Mouse (Mus musculus): ENCODE results near the gene Ankrd27. TPM values are rescaled to one million over a fixed set of nuclear protein-coding genes. Genes with fewer than 3 reads are reported as not detected.

The Ankrd27 gene
- polyA plus RNA-seq, 1 experiment from 2014 or later, result 10.0 TPM

DNA sequence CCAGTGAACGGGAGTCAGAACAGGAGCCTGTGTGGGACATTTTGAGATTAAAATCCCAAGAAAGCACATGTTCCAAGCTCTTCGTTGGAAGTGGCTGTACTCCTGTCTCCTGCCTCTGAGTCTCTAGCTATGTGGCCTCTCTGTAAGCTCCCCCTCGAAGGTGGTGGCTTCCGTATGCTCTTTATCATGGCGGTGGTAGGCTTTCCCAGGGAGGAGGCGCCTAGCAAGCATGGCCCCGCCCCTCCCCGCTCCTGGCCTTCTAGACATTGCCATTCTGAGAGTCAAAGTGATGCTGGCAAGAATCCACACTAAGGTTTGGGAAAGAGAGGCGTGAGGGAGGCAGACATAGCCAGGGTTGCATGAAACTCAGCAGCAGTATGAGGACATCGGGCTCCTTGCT is 36.6 kb downstream of the Ankrd27 start:
- Histone ChIP-seq H3K9me3 (ENCODE audit: control insufficient read depth) (no peaks in the 10 kb centered on the region), H3K4me2 (replicated peaks; ENCODE audit: low read depth) (no peak overlapping the region), H3K4me3 (ENCODE audit: low read depth, low read length) (no peak overlapping the region), H3K27ac (ENCODE audit: low read depth, low read length) (no peak overlapping the region), H3K4me1 (replicated peaks; ENCODE audit: control insufficient read depth, insufficient read depth, low read length) (no peaks in the 10 kb centered on the region), H3K9ac (ENCODE audit: low read depth, low read length) (no peak overlapping the region), H3K36me3 (ENCODE audit: control insufficient read depth, insufficient read depth) (peaks cover 70% of the 10 kb centered on the region), H3K27me3 (replicated peaks; ENCODE audit: control insufficient read depth, insufficient read depth, low read length) (no peaks in the 10 kb centered on the region)
- 88% methylated on average over 10 of the region's 10 CpGs for WGBS
- no peak for TF ChIP-seq CTCF (IDR thresholded peaks at IDR 0.05; ENCODE audit: low read depth)
- no peak for ATAC-seq

DNA sequence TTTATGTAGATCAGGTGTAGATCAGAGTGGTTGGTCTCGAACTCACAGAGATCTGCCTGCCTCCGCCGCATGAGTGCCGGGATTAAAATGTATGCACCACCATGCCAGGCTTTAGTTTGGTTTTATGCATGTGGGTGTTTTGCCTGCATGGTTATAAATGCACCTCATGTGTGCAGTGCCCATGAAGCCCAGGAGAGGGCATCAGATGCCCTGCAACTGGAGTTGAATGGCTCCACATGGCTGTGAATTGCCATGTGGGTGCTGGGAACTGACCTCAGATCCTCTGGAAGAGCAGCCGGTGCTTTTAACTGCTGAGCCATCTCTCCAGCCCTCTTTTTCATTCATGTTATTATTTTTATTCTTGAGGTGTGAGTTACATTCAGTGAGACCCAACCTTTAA is 40.0 kb downstream of the Ankrd27 start:
- no peak overlapping the region for H3K9ac ChIP-seq (ENCODE audit: low read depth, low read length)
- H3K9me3 ChIP-seq (ENCODE audit: control insufficient read depth), result no peaks in the 10 kb centered on the region
- ATAC-seq, result no peak
- no peak overlapping the region for H3K4me3 ChIP-seq (ENCODE audit: low read depth, low read length)
- peaks cover 64% of the 10 kb centered on the region for H3K36me3 ChIP-seq (ENCODE audit: control insufficient read depth, insufficient read depth)
- WGBS, result 95% methylated on average over 5 of the region's 5 CpGs
- H3K27ac ChIP-seq (ENCODE audit: low read depth, low read length), result no peak overlapping the region
- no peaks in the 10 kb centered on the region for H3K27me3 ChIP-seq (replicated peaks; ENCODE audit: control insufficient read depth, insufficient read depth, low read length)
- no peaks in the 10 kb centered on the region for H3K4me1 ChIP-seq (replicated peaks; ENCODE audit: control insufficient read depth, insufficient read depth, low read length)
- H3K4me2 ChIP-seq (replicated peaks; ENCODE audit: low read depth), result no peak overlapping the region
- peak; percentile 20; the same call in 1 of the 2 replicates for TF ChIP-seq CTCF (IDR thresholded peaks at IDR 0.05; ENCODE audit: low read depth)

DNA sequence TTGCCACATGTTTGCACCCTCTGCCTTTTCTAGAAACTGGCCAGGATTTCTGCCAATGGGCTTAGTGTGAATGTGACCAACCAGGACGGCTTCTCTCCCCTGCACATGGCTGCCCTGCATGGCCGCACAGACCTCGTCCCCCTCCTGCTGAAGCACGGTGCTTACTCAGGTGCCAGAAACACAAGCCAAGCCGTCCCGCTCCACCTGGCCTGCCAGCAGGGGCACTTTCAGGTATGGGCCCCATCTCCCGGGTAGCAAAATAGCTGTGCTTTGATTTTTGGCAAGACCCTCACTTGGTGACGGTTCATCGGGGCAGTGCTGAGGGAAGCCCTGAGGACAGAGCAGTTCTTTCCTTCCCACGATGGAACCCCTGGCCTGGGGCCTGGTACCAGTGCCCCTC is 41.3 kb downstream of the Ankrd27 start:
- Histone ChIP-seq H3K27me3 (replicated peaks; ENCODE audit: control insufficient read depth, insufficient read depth, low read length) (no peaks in the 10 kb centered on the region), H3K4me1 (replicated peaks; ENCODE audit: control insufficient read depth, insufficient read depth, low read length) (no peaks in the 10 kb centered on the region), H3K4me3 (ENCODE audit: low read depth, low read length) (no peak overlapping the region), H3K36me3 (ENCODE audit: control insufficient read depth, insufficient read depth) (peaks cover 60% of the 10 kb centered on the region), H3K9me3 (ENCODE audit: control insufficient read depth) (no peaks in the 10 kb centered on the region), H3K9ac (ENCODE audit: low read depth, low read length) (no peak overlapping the region), H3K4me2 (replicated peaks; ENCODE audit: low read depth) (no peak overlapping the region), H3K27ac (ENCODE audit: low read depth, low read length) (no peak overlapping the region)
- TF ChIP-seq CTCF (IDR thresholded peaks at IDR 0.05; ENCODE audit: low read depth), result no peak
- WGBS, result 95% methylated on average over 10 of the region's 10 CpGs
- no peak for ATAC-seq

DNA sequence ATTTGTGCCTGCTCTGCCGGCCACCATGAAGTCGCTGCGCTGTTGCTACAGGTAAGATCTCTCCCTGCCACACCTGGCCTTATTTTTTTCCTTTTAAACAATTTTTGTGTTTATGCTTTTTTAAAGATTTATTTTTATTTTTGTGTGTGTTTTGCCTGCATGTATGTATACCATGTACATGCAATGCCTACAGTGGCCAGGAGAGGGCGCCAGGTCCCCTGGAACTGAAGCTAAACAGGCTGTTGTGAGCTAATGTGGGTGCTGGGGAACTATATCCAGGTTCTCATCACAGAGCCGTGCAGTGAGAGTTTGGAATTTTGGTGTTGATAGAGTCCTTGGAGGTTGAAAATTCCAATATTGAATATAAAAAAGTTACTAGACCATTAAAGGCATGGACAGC is 42.5 kb downstream of the Ankrd27 start:
- no peak overlapping the region for H3K9ac ChIP-seq (ENCODE audit: low read depth, low read length)
- H3K9me3 ChIP-seq (ENCODE audit: control insufficient read depth), result no peaks in the 10 kb centered on the region
- H3K4me2 ChIP-seq (replicated peaks; ENCODE audit: low read depth), result no peak overlapping the region
- no peak for ATAC-seq
- no peak overlapping the region for H3K4me3 ChIP-seq (ENCODE audit: low read depth, low read length)
- no peaks in the 10 kb centered on the region for H3K27me3 ChIP-seq (replicated peaks; ENCODE audit: control insufficient read depth, insufficient read depth, low read length)
- WGBS, result 77% methylated on average over 5 of the region's 5 CpGs
- peaks cover 55% of the 10 kb centered on the region for H3K36me3 ChIP-seq (ENCODE audit: control insufficient read depth, insufficient read depth)
- peak; percentile 80 for TF ChIP-seq CTCF (IDR thresholded peaks at IDR 0.05; ENCODE audit: low read depth)
- H3K4me1 ChIP-seq (replicated peaks; ENCODE audit: control insufficient read depth, insufficient read depth, low read length), result no peaks in the 10 kb centered on the region
- H3K27ac ChIP-seq (ENCODE audit: low read depth, low read length), result no peak overlapping the region

DNA sequence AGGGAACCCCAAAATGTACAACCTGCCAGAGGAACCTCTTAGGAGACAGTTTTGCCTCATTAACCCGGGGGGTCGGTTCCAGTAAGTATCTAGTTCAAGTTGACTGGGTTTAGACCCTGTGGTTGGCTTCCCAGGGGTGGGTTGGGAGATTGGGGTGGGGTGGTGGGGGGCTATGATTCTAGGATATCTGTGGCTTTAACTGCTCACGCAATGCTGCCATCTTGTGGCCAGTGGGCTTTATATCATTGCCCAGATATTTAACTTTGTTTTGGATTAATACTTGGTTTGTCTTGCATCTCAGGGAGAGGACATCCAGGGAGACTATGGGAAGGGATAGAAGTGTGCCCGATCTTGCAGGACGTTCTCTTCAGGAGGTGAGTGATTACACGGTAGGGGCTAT is 50.2 kb downstream of the Ankrd27 start:
- H3K9me3 ChIP-seq (ENCODE audit: control insufficient read depth), result no peaks in the 10 kb centered on the region
- H3K4me3 ChIP-seq (ENCODE audit: low read depth, low read length), result no peak overlapping the region
- H3K27me3 ChIP-seq (replicated peaks; ENCODE audit: control insufficient read depth, insufficient read depth, low read length), result no peaks in the 10 kb centered on the region
- peak; percentile 71 for TF ChIP-seq CTCF (IDR thresholded peaks at IDR 0.05; ENCODE audit: low read depth)
- H3K27ac ChIP-seq (ENCODE audit: low read depth, low read length), result no peak overlapping the region
- peaks cover 65% of the 10 kb centered on the region for H3K36me3 ChIP-seq (ENCODE audit: control insufficient read depth, insufficient read depth)
- no peak overlapping the region for H3K4me2 ChIP-seq (replicated peaks; ENCODE audit: low read depth)
- no peak overlapping the region for H3K9ac ChIP-seq (ENCODE audit: low read depth, low read length)
- H3K4me1 ChIP-seq (replicated peaks; ENCODE audit: control insufficient read depth, insufficient read depth, low read length), result no peaks in the 10 kb centered on the region
- ATAC-seq, result no peak
- 64% methylated on average over 6 of the region's 6 CpGs for WGBS

DNA sequence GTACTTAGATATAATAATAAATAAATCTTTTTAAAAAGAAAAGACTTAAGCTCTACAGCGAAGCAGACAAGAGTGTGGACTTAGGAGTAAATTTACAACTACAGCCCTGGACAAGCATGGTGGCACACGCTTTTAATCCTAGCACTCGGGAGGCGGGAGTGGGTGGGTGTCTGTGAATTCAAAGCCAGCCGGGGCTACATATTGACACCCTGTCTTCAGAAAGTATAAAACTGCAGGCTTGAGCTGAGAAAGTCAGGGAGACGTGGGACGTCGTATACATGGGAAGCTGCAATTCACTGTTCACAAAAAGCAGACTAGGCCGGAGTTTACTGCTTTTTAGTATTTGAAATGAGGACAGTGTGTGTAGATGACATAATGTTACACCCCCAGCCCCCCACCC is 50.8 kb downstream of the Ankrd27 start:
- no peak overlapping the region for H3K9ac ChIP-seq (ENCODE audit: low read depth, low read length)
- ATAC-seq, result no peak
- TF ChIP-seq CTCF (IDR thresholded peaks at IDR 0.05; ENCODE audit: low read depth), result no peak
- H3K4me3 ChIP-seq (ENCODE audit: low read depth, low read length), result no peak overlapping the region
- H3K36me3 ChIP-seq (ENCODE audit: control insufficient read depth, insufficient read depth), result peaks cover 65% of the 10 kb centered on the region
- WGBS, result 94% methylated on average over 9 of the region's 9 CpGs
- no peak overlapping the region for H3K4me2 ChIP-seq (replicated peaks; ENCODE audit: low read depth)
- no peak overlapping the region for H3K27ac ChIP-seq (ENCODE audit: low read depth, low read length)
- no peaks in the 10 kb centered on the region for H3K9me3 ChIP-seq (ENCODE audit: control insufficient read depth)
- H3K4me1 ChIP-seq (replicated peaks; ENCODE audit: control insufficient read depth, insufficient read depth, low read length), result no peaks in the 10 kb centered on the region
- H3K27me3 ChIP-seq (replicated peaks; ENCODE audit: control insufficient read depth, insufficient read depth, low read length), result no peaks in the 10 kb centered on the region

DNA sequence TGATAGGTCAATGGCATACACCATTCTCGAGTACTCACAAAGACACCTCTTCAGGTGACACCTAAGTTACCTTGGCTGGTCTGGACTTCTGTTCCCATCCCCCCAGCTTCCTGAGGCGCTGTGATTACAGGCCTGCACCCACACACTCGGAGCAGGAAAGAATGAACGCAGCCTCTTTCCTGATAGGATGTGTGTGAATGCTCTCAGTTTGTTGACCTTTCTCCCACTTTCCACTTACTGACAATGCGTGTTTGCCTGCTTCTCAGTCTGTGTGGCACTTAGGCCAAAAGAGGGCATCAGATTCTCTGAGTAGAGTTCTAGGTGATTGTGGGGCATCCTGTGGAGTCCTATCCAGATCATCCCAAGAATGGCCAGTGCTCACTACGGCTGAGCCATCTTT is 54.0 kb downstream of the Ankrd27 start:
- Histone ChIP-seq H3K36me3 (ENCODE audit: control insufficient read depth, insufficient read depth) (peaks cover 77% of the 10 kb centered on the region), H3K27me3 (replicated peaks; ENCODE audit: control insufficient read depth, insufficient read depth, low read length) (no peaks in the 10 kb centered on the region), H3K4me3 (ENCODE audit: low read depth, low read length) (no peak overlapping the region), H3K27ac (ENCODE audit: low read depth, low read length) (no peak overlapping the region), H3K4me2 (replicated peaks; ENCODE audit: low read depth) (no peak overlapping the region), H3K9me3 (ENCODE audit: control insufficient read depth) (no peaks in the 10 kb centered on the region), H3K4me1 (replicated peaks; ENCODE audit: control insufficient read depth, insufficient read depth, low read length) (no peaks in the 10 kb centered on the region), H3K9ac (ENCODE audit: low read depth, low read length) (no peak overlapping the region)
- ATAC-seq, result no peak
- no peak for TF ChIP-seq CTCF (IDR thresholded peaks at IDR 0.05; ENCODE audit: low read depth)
- WGBS, result 56% methylated on average over 6 of the region's 6 CpGs
